Mouse (Mus musculus) macrophage (primary cell): ENCODE measurements around the gene Msrb3. TPM values are rescaled to one million over a fixed set of nuclear protein-coding genes. Genes with fewer than 3 reads are reported as not detected.

Experiments used
- H3K27ac ChIP-seq: fragments of 350-480 bp; formaldehyde crosslinking; 2 replicates; pipeline ENCODE4 v1.9.0; 2021
- H3K36me3 ChIP-seq: fragments of 350-480 bp; formaldehyde crosslinking; 2 replicates; pipeline ENCODE4 v1.9.0; 2021; ENCODE audit errors: inconsistent target
- H3K4me3 ChIP-seq: fragments of 350-480 bp; formaldehyde crosslinking; 2 replicates; pipeline ENCODE4 v1.9.0; 2021; ENCODE audit errors: inconsistent target
- H3K79me2 ChIP-seq: fragments of 350-480 bp; formaldehyde crosslinking; 2 replicates; pipeline ENCODE4 v1.9.0; 2021; ENCODE audit errors: inconsistent target
- WGBS: methylation state at CpG from one replicate; pipeline ENCODE4 v1.1.7; 2026; ENCODE audit warnings: inconsistent platforms; ENCODE audit not compliant: missing documents; 5-methylcytosine and 5-hydroxymethylcytosine counted together
- polyA plus RNA-seq: library from polyadenylated mRNA; stranded (reverse); fragments of 250-400 nt; gene quantifications from 3 replicates; pipeline ENCODE4 v1.2.4, GENCODE M21; 2018; ENCODE audit warnings: inconsistent platforms
- total RNA-seq, 78 experiments: library from RNA; depleted of rRNA; stranded (reverse); fragments of 250-400 nt; gene quantifications; 1 replicate in 9 of 78; 2 replicates in 24 of 78; 3 replicates in 43 of 78; 4 replicates in 2 of 78; pipeline ENCODE4 v1.2.4; 2018; ENCODE audit warnings: inconsistent platforms in 56 of 78

Gene Msrb3
- total RNA-seq (2018; cell fraction: chromatin; rRNA removed) = 1 to 10 TPM in 1 of 26 experiments, under 1 TPM in 10, not detected in 15; 0.16 to 9.2 (median 0.34) TPM
- under 1 TPM in 21 of 26 experiments, not detected in 5; 0.03 to 0.39 (median 0.09) TPM for total RNA-seq (2018; cell fraction: cytosol; rRNA removed)
- total RNA-seq (2018; cell fraction: nucleus; rRNA removed) = 1 to 10 TPM in 1 of 26 experiments, under 1 TPM in 14, not detected in 11; 0.10 to 1.3 (median 0.18) TPM
- 0.06 to 0.13 TPM (median 0.10 TPM) in 3 replicates for polyA plus RNA-seq

DNA sequence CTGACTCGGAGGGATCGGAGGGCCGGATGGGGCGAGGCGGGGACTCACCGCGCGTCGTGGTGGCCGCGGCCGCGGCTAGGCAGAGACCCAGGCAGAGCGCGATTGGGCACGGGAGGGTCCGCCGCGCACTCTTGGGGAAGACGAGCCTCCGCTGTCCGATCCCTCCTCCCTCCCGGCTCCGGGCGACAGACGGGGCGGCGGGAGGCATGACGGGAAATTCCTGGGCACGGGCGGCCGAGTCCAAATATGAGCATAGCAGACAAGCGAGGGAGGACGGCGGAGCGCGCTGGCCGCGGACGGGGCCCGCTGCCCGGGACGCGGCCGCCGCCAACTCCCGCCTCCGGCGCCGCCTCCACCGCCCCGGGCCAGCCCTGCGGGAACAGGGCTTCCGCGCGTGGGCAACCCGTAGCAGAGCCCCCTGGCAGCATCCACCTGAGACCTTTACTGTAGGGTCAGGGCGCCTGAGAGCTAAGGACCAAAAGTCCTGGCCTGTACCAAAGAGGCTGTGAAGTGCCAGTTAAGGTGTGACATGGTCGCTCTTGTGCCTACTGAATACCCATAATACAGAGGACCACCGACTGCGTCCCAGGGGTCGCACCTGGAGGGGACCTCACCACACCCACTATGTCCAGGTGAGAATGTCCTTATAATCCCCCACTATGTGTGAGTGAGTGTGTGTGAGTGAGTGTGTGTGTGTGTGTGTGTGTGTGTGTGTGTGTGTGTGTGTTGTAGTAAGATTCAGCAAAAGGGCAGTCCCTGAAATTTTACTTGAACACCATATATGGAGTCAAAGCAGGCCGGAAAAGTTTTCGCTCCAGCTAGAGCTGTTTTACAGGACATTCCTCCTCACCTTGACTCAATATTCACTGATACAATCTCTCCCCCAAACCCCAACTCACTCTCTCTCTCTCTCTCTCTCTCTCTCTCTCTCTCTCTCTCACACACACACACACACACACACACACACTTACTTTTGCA, at the start of gene Msrb3:
Gene Msrb3, minus strand, starts transcription at position 317 of the 978 bp plus-strand sequence.
- Histone ChIP-seq H3K36me3 (no peaks in the 10 kb centered on the region), H3K79me2 (no peaks in the 10 kb centered on the region), H3K27ac (no peak within 1 kb of the TSS), H3K4me3 (no peak within 1 kb of the TSS)
- WGBS = 5% methylated on average over 59 of the region's 64 CpGs

GRCm38 (mm10) chr10:120948461-120948860, 49.6 kb upstream of the Msrb3 start:
- H3K36me3 ChIP-seq = peaks cover 17% of the 10 kb centered on the region; the same call in 1 of the 2 replicates
- H3K27ac ChIP-seq = no peak overlapping the region
- H3K79me2 ChIP-seq = peaks cover 48% of the 10 kb centered on the region
- no peak overlapping the region for H3K4me3 ChIP-seq
- 77% methylated on average over 2 of the region's 2 CpGs for WGBS

- no peak overlapping the region for H3K27ac ChIP-seq
- WGBS = 97% methylated on average over 2 of the region's 2 CpGs
- peaks cover 17% of the 10 kb centered on the region; the same call in 1 of the 2 replicates for H3K36me3 ChIP-seq
- H3K79me2 ChIP-seq = peaks cover 42% of the 10 kb centered on the region
- no peak overlapping the region for H3K4me3 ChIP-seq
These were observed 48.9 kb upstream of the Msrb3 start for GRCm38 (mm10) chr10:120947842-120948241.

- 98% methylated on average over 5 of the region's 5 CpGs for whole genome bisulfite sequencing
- peaks cover 17% of the 10 kb centered on the region; the same call in 1 of the 2 replicates for H3K36me3 ChIP-seq
- no peak overlapping the region for H3K27ac ChIP-seq
- H3K4me3 ChIP-seq = no peak overlapping the region
- peaks cover 38% of the 10 kb centered on the region for H3K79me2 ChIP-seq
These were observed 47.9 kb upstream of the Msrb3 start for GRCm38 (mm10) chr10:120946847-120947246.

GRCm38 (mm10) chr10:120938904-120939208, 40.0 kb upstream of the Msrb3 start:
- Histone ChIP-seq H3K36me3 (no peaks in the 10 kb centered on the region), H3K27ac (no peak overlapping the region), H3K4me3 (no peak overlapping the region), H3K79me2 (peaks cover 40% of the 10 kb centered on the region; the same call in 1 of the 2 replicates)
- WGBS = 90% methylated on average over 2 of the region's 2 CpGs

- Histone ChIP-seq H3K4me3 (no peak overlapping the region), H3K27ac (no peak overlapping the region)
- WGBS = 56% methylated on average over 19 of the region's 19 CpGs
These were observed 39.4 kb upstream of the Msrb3 start for GRCm38 (mm10) chr10:120938077-120938903.

GRCm38 (mm10) chr10:120929536-120929935, 30.6 kb upstream of the Msrb3 start:
- Histone ChIP-seq H3K4me3 (no peak overlapping the region), H3K36me3 (peaks cover 28% of the 10 kb centered on the region), H3K27ac (no peak overlapping the region), H3K79me2 (peaks cover 10% of the 10 kb centered on the region; the same call in 1 of the 2 replicates)
- WGBS = 88% methylated on average over 7 of the region's 7 CpGs

More at GRCm38 (mm10) chr10:120938077-120938903, 39.4 kb upstream of the Msrb3 start:
- peaks cover 43% of the 10 kb centered on the region; the same call in 1 of the 2 replicates for H3K79me2 ChIP-seq
- no peaks in the 10 kb centered on the region for H3K36me3 ChIP-seq

GRCm38 (mm10) chr10:120928183-120928582, 29.3 kb upstream of the Msrb3 start:
- Histone ChIP-seq H3K36me3 (peaks cover 28% of the 10 kb centered on the region), H3K27ac (no peak overlapping the region), H3K4me3 (no peak overlapping the region), H3K79me2 (no peaks in the 10 kb centered on the region)
- WGBS = 24% methylated on average over 5 of the region's 5 CpGs

GRCm38 (mm10) chr10:120926156-120926555, 27.3 kb upstream of the Msrb3 start:
- H3K27ac ChIP-seq = no peak overlapping the region
- peaks cover 21% of the 10 kb centered on the region for H3K36me3 ChIP-seq
- no peak overlapping the region for H3K4me3 ChIP-seq
- no peaks in the 10 kb centered on the region for H3K79me2 ChIP-seq
- WGBS = 97% methylated on average over 7 of the region's 8 CpGs

GRCm38 (mm10) chr10:120921501-120921900, 22.6 kb upstream of the Msrb3 start:
- no peak overlapping the region for H3K27ac ChIP-seq
- H3K36me3 ChIP-seq = peaks cover 11% of the 10 kb centered on the region; the same call in 1 of the 2 replicates
- H3K79me2 ChIP-seq = no peaks in the 10 kb centered on the region
- 90% methylated on average over 2 of the region's 2 CpGs for WGBS
- no peak overlapping the region for H3K4me3 ChIP-seq

- H3K27ac ChIP-seq = no peak overlapping the region
- H3K36me3 ChIP-seq = peaks cover 9% of the 10 kb centered on the region; the same call in 1 of the 2 replicates
- 91% methylated on average over 10 of the region's 11 CpGs for WGBS
- H3K4me3 ChIP-seq = no peak overlapping the region
- H3K79me2 ChIP-seq = no peaks in the 10 kb centered on the region
These were observed 21.7 kb upstream of the Msrb3 start for GRCm38 (mm10) chr10:120920604-120921003.

DNA sequence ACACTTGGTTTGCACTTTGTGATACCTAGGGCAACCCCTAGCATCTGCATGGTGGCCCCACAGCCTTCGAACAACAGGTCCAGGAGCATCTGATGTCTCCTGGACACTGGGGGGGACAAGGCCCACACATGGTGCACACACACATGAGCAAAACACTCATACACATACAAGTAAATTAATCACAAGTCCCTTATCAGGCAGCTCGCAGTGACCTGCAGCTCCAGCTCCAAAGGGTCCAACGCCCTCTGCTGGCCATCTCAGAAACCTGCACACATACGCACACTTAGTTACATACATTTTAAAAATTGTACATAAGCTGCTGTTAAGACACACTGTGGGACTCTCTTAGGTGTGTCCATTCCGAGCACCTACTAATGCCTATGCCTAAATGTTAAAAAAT, 17.3 kb upstream of the Msrb3 start:
- Histone ChIP-seq H3K27ac (no peak overlapping the region), H3K79me2 (no peaks in the 10 kb centered on the region), H3K36me3 (no peaks in the 10 kb centered on the region; the same call in 1 of the 2 replicates), H3K4me3 (no peak overlapping the region)
- 95% methylated on average over 5 of the region's 5 CpGs for whole genome bisulfite sequencing

GRCm38 (mm10) chr10:120914948-120915631, 16.2 kb upstream of the Msrb3 start:
- WGBS = 91% methylated on average over 14 of the region's 15 CpGs
- no peaks in the 10 kb centered on the region for H3K36me3 ChIP-seq

DNA sequence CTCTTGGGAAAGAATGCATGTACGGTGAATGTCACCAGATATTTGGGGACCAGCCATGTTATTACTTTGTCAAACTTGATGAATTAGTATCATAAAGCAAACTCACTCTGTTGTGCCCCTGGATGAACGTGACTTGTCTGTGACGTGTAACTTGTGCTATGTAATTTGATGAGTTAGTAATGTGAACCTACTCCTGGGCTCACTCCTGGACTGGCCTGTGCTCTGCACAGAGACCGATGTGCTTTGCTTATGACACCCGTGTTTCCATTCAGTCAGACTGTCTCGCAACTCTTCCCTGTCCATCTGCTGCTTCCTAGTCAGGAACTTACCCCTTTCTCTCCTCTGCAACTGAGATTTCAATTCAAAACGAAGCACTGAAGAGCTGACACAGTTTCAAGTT, 15.4 kb upstream of the Msrb3 start:
- no peak overlapping the region for H3K27ac ChIP-seq
- no peaks in the 10 kb centered on the region for H3K36me3 ChIP-seq
- WGBS = 91% methylated on average over 7 of the region's 7 CpGs
- no peak overlapping the region for H3K4me3 ChIP-seq
- H3K79me2 ChIP-seq = no peaks in the 10 kb centered on the region

More at GRCm38 (mm10) chr10:120914948-120915631, 16.2 kb upstream of the Msrb3 start:
- no peak overlapping the region for H3K4me3 ChIP-seq
- H3K27ac ChIP-seq = no peak overlapping the region
- H3K79me2 ChIP-seq = no peaks in the 10 kb centered on the region
